Mouse (Mus musculus) hindbrain, embryonic 12.5 days (tissue): ENCODE results near the gene Sdk1. TPM values are rescaled to one million over a fixed set of nuclear protein-coding genes. Genes with fewer than 3 reads are reported as not detected.

Experiments used
- ATAC-seq: fragments of 200-750 bp; cut with Nextera tagmentation; 2 replicates; pipeline ENCODE4 v1.8.0; 2017; ENCODE audit warnings: moderate TSS enrichment; ENCODE audit not compliant: low FRiP score
- H3K27ac ChIP-seq: fragments of 300-500 bp; sonication (generic); 2 replicates; pipeline ENCODE4 v1.5.1; 2016; ENCODE audit warnings: mild to moderate bottlenecking
- H3K27me3 ChIP-seq: fragments of 300-500 bp; sonication (generic); 2 replicates; pipeline ENCODE4 v1.6.1; 2016; ENCODE audit warnings: mild to moderate bottlenecking
- H3K36me3 ChIP-seq: fragments of 300-500 bp; sonication (generic); 2 replicates; pipeline ENCODE4 v1.6.1; 2016; ENCODE audit warnings: mild to moderate bottlenecking
- H3K4me1 ChIP-seq: fragments of 300-500 bp; sonication (generic); 2 replicates; pipeline ENCODE4 v1.6.1; 2016
- H3K4me2 ChIP-seq: fragments of 300-500 bp; sonication (generic); replicated peaks from 2 replicates; pipeline ENCODE4 v1.6.1; 2016; ENCODE audit warnings: mild to moderate bottlenecking
- H3K4me3 ChIP-seq: fragments of 300-500 bp; sonication (generic); 2 replicates; pipeline ENCODE4 v1.5.1; 2016; ENCODE audit warnings: mild to moderate bottlenecking
- H3K9ac ChIP-seq: fragments of 300-500 bp; sonication (generic); 2 replicates; pipeline ENCODE4 v1.6.1; 2016; ENCODE audit warnings: mild to moderate bottlenecking, moderate library complexity
- H3K9me3 ChIP-seq: fragments of 300-500 bp; sonication (generic); replicated peaks from 2 replicates; pipeline ENCODE4 v1.6.1; 2016; ENCODE audit warnings: mild to moderate bottlenecking
- WGBS: fragments of 180-500 bp; shearing (Covaris S2); methylation state at CpG from one replicate; pipeline ENCODE4 v1.1.7; 2016; 5-methylcytosine and 5-hydroxymethylcytosine counted together
- polyA plus RNA-seq: library from polyadenylated mRNA; unstranded; fragments of >200 nt; fragmentation: Nextera tagmentation; extraction: Ambion mirVana; gene quantifications from 2 replicates; pipeline ENCODE4 v1.2.1, GENCODE M21; 2016

Gene Sdk1
- polyA plus RNA-seq, 1 experiment from 2014 or later, result 3.5 TPM

DNA sequence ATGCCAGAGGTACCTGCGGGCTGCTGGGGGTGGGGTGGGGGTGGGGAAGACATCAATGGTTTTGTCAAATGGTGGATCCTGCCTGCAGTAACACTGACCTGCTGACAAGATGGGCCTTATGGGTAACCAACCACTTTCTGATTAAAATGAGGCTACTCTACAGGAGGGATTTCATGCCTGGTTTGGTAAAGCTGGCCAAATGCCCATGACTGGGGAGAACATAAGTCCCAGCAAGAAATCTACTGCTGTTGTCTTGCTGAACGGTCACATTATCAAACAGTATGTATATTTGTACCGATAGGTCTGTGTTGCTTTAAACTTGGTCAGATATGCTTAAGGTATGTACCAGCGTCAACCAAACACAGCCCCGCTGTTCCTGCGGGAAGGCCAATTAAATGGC lies 594.3 kb downstream of the Sdk1 start:
- Histone ChIP-seq H3K9me3 (no peaks in the 10 kb centered on the region), H3K27ac (no peak overlapping the region), H3K4me3 (no peak overlapping the region), H3K4me1 (peaks cover 5% of the 10 kb centered on the region; the same call in 1 of the 2 replicates), H3K9ac (no peak overlapping the region), H3K27me3 (no peaks in the 10 kb centered on the region), H3K4me2 (no peak overlapping the region), H3K36me3 (no peaks in the 10 kb centered on the region)
- 51% methylated on average over 6 of the region's 6 CpGs for WGBS
- ATAC-seq, result no peak

DNA sequence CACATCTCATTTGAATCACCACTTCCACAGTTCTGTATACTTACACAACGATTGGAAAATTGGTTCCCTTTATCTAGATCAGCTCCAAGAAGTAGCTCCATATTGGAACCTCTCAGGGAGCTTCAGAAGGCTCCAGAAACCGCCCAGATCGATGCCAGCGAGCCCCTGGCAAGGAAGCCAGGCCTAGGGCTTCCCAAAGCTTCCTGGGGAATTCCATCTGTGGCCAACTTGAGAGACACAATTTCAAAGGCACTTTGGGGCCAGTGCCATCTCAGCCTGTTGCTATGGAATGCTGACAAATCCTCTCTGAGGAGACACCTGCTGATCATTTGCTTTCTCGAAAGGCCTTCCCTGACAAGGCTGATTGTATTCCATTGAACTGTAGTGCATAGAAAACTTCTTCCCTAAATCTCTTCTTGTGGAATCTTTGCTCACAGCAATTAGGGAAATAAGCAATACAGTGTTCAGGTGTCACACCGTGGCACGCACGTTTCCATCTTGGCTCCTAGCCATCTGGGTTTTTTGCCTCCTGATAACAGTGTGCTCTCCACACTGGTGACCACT lies 595.7 kb downstream of the Sdk1 start:
- H3K4me3 ChIP-seq, result no peak overlapping the region
- H3K4me1 ChIP-seq, result peaks cover 5% of the 10 kb centered on the region; the same call in 1 of the 2 replicates
- no peak overlapping the region for H3K27ac ChIP-seq
- H3K9me3 ChIP-seq, result no peaks in the 10 kb centered on the region
- H3K27me3 ChIP-seq, result no peaks in the 10 kb centered on the region
- H3K4me2 ChIP-seq, result no peak overlapping the region
- H3K36me3 ChIP-seq, result no peaks in the 10 kb centered on the region
- WGBS, result 59% methylated on average over 8 of the region's 8 CpGs
- H3K9ac ChIP-seq, result no peak overlapping the region
- no peak for ATAC-seq

DNA sequence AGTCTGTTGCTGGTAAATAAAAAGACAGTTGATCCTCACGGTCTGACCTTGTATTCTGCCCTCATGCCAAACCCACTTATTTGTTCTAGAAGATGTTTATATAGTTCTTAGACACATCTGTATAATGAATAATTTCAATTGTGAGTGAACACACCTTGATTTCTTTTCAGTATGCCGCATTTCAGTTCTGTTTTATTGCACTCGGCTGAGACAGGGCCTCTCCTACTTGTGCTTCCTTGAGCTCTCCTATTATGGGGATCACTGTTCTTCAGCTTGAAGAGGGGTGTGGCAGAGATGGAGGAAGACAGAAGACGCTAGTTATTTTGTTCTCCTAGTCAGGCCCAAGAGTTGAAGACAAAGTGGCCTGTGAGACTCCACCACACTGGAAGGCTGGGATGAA lies 603.4 kb downstream of the Sdk1 start:
- H3K4me3 ChIP-seq, result no peak overlapping the region
- no peaks in the 10 kb centered on the region for H3K9me3 ChIP-seq
- no peak overlapping the region for H3K27ac ChIP-seq
- ATAC-seq, result no peak
- 88% methylated on average over 4 of the region's 4 CpGs for WGBS
- H3K27me3 ChIP-seq, result no peaks in the 10 kb centered on the region
- no peak overlapping the region for H3K9ac ChIP-seq
- H3K36me3 ChIP-seq, result no peaks in the 10 kb centered on the region
- H3K4me1 ChIP-seq, result no peaks in the 10 kb centered on the region
- no peak overlapping the region for H3K4me2 ChIP-seq

DNA sequence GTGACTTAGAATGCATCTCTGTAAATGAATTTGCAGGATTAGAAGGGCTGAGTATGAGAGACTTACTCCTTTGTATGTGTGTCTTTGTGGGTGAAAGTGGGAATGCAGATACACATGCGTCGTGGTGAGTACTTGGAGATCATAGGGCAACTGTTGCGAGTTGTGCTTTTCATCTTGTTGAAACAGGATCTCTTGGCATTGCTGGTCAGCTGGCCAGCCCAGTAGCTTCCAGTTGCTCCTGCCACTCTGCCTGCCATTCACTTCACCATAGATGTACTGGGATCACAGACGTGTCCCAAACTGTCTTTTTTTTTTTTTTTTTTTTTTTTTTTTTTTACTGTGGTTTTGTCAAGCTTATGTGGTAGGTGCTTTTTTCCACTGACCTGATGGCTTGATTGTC lies 606.4 kb downstream of the Sdk1 start:
- Histone ChIP-seq H3K4me1 (peaks cover 14% of the 10 kb centered on the region), H3K27me3 (no peaks in the 10 kb centered on the region), H3K4me2 (no peak overlapping the region), H3K4me3 (no peak overlapping the region), H3K9me3 (no peaks in the 10 kb centered on the region), H3K9ac (no peak overlapping the region), H3K27ac (no peak overlapping the region), H3K36me3 (no peaks in the 10 kb centered on the region)
- ATAC-seq, result no peak
- 88% methylated on average over 4 of the region's 4 CpGs for WGBS

DNA sequence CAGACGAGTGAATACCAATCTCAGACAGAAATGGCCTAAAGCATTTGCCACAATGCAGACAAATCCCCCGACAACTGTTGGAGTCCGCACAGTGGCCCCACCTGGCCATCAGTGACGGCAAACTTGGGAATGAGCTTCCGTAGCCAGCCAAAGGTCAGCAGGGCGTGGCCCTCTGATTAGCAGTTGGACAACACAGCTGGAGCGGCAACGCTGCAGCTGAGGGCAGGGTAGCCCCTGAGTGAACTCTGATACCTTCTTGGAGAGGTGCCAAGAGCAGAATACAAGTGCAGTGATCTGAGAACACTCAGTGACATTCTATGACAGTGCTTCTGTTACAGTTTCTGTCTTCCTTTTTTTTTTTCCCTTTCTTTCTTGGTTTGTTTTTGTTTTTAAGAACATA lies 610.9 kb downstream of the Sdk1 start:
- no peak overlapping the region for H3K4me2 ChIP-seq
- H3K4me1 ChIP-seq, result peaks cover 14% of the 10 kb centered on the region
- no peak overlapping the region for H3K27ac ChIP-seq
- H3K4me3 ChIP-seq, result no peak overlapping the region
- WGBS, result 49% methylated on average over 8 of the region's 8 CpGs
- no peaks in the 10 kb centered on the region for H3K9me3 ChIP-seq
- no peaks in the 10 kb centered on the region for H3K27me3 ChIP-seq
- no peaks in the 10 kb centered on the region for H3K36me3 ChIP-seq
- ATAC-seq, result no peak
- no peak overlapping the region for H3K9ac ChIP-seq

DNA sequence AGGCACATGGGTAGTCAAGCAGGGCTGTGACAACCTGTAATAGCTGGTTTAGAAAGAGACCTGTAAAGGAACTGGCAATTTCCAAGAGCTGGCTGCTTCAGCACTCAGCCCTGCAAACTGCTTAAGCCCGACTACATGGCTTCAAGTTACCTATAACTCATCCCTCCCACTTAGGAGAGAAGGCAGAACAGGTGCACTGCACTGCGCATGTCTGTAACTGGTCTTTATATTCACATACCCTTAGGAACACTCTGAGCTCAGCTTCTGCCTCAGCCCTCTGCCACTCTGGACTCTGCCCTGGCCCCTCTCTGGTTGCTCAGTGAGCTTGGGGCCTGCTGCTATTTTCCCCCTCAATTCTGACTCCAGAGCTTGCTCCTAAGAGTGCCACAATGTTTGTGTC lies 615.2 kb downstream of the Sdk1 start:
- H3K9me3 ChIP-seq, result no peaks in the 10 kb centered on the region
- no peaks in the 10 kb centered on the region for H3K36me3 ChIP-seq
- no peak overlapping the region for H3K4me3 ChIP-seq
- WGBS, result 74% methylated on average over 2 of the region's 2 CpGs
- no peak overlapping the region for H3K9ac ChIP-seq
- no peaks in the 10 kb centered on the region for H3K27me3 ChIP-seq
- H3K27ac ChIP-seq, result no peak overlapping the region
- ATAC-seq, result no peak
- peaks cover 12% of the 10 kb centered on the region for H3K4me1 ChIP-seq
- H3K4me2 ChIP-seq, result no peak overlapping the region

DNA sequence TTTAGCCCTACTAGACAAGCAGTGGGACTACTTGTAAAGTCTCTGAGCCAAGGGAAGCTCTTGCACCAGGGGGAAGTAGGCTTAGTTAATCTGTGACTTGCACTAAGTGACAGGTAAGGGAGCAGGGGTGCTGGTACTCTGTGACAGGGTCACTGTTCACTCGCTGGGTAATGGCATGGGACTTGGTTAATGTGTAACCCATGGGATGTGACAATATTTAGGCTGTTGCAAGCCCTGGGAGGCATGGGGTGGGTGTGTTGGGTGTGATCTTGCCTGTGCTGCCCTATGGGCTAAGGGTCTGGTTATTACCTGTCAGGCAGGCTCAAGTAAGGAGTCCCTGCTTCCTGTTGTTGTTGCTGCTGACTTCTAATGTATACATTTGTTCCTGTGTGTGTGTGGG lies 616.5 kb downstream of the Sdk1 start:
- WGBS, result 53% methylated on average over 1 of the region's 1 CpGs
- no peak for ATAC-seq

DNA sequence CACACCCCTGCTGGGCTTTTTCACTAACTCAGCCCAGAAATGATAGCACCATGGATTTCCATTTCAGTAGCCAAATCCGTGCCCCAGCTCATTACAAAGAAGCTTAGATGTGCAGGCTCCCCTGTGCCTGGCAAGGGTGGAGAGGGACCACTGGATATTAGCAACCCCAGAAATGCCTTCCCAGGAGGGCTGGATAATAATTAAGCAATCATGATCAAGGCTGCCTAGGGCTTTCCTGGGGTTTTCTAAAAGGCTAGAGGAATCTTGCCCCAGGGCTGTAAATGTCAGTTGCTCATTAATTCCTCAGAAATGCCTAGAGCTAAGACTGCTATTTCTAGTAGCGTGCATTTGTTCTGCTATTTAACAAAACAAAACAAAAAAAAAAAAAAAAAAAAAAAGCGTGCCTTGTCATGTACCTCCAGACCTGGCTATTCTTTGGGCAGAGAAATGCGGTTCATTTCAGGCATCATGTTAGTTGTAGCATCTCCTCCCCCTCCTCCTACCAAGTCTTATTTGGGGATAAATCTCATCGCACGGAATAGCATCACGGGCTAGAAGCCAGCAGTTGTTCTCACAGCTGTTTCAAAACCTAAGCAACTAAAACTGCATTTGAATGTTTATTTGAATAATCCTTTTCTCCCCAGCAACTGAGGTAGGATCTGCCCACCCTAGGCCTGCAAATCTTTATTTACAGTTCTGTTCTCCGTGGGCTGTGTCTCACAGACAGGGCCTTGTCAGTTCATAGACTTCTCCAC lies 617.3 kb downstream of the Sdk1 start:
- ATAC-seq, result no peak
- no peaks in the 10 kb centered on the region for H3K4me1 ChIP-seq
- no peak overlapping the region for H3K4me3 ChIP-seq
- WGBS, result 38% methylated on average over 8 of the region's 8 CpGs
- no peak overlapping the region for H3K4me2 ChIP-seq
- no peaks in the 10 kb centered on the region for H3K9me3 ChIP-seq
- no peaks in the 10 kb centered on the region for H3K27me3 ChIP-seq
- H3K27ac ChIP-seq, result no peak overlapping the region
- no peaks in the 10 kb centered on the region for H3K36me3 ChIP-seq
- H3K9ac ChIP-seq, result no peak overlapping the region

More for the DNA sequence above, 616.5 kb downstream of the Sdk1 start:
- H3K4me3 ChIP-seq, result no peak overlapping the region
- H3K27me3 ChIP-seq, result no peaks in the 10 kb centered on the region
- H3K4me2 ChIP-seq, result no peak overlapping the region
- no peaks in the 10 kb centered on the region for H3K4me1 ChIP-seq
- no peak overlapping the region for H3K27ac ChIP-seq
- no peaks in the 10 kb centered on the region for H3K9me3 ChIP-seq
- H3K36me3 ChIP-seq, result no peaks in the 10 kb centered on the region
- no peak overlapping the region for H3K9ac ChIP-seq

DNA sequence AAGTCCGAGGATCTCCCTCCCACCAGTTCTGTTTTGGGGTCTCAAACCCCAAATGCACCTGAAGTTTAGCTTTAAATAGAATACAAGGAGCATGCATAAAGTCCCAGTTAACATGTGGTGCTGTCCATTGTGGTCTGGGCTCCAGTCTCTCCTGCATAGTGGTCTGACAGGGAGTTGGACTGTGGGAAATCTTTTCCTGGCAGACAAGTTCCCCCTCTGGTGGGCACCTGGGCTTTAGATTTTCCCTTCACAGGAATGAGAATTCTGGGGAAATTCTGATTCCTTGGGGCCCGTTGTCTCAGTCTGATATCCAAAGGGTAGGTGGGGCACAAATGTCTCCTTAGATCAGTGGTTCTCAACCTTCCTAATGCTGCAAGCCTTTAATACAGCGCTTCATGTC lies 624.8 kb downstream of the Sdk1 start:
- Histone ChIP-seq H3K36me3 (no peaks in the 10 kb centered on the region), H3K4me3 (no peak overlapping the region), H3K27ac (no peak overlapping the region), H3K4me2 (no peak overlapping the region), H3K27me3 (no peaks in the 10 kb centered on the region), H3K4me1 (no peaks in the 10 kb centered on the region), H3K9me3 (no peaks in the 10 kb centered on the region), H3K9ac (no peak overlapping the region)
- WGBS, result 83% methylated on average over 3 of the region's 3 CpGs
- no peak for ATAC-seq

DNA sequence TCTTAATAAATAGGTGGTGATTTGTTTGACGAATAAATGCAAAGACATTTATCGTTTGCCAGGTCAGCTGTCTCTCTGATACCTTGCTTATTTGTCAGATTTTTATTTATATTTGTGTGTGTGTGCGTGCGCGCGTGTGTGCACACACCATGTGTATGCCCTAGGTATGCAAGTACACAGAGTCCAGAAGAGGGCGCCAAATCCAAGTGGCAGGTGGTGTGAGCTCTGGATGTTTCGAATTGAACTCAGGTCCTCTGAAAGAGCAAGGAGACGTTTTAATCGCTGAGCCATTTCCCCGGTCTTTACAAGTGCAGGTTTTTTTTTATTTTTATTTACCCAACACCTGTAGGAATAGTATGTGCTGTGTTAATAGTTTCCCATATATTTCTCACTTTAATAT lies 632.5 kb downstream of the Sdk1 start:
- Histone ChIP-seq H3K27ac (no peak overlapping the region), H3K9me3 (no peaks in the 10 kb centered on the region), H3K9ac (no peak overlapping the region), H3K27me3 (no peaks in the 10 kb centered on the region), H3K4me1 (no peaks in the 10 kb centered on the region), H3K4me2 (no peak overlapping the region), H3K36me3 (no peaks in the 10 kb centered on the region), H3K4me3 (no peak overlapping the region)
- 95% methylated on average over 11 of the region's 11 CpGs for WGBS
- ATAC-seq, result no peak

DNA sequence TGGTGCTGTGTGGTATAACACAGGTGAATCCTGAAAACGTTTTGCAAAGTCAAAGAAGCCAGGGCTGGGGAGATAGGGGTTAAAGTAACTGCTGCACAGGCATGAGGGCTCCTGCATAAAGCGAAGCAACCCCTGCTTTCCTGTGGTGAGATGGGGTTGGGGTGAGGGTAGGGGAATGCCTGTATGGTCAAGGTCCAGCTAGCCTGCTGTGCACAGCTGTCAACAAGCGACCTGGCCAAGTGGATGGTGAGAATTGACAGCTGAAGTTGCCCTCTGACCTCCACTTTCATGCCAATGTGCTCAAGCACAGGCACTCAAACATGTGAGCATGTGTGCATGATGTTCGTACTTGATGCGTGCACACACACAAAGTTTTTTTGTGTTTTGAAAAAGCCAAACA lies 639.4 kb downstream of the Sdk1 start:
- no peaks in the 10 kb centered on the region for H3K36me3 ChIP-seq
- H3K27me3 ChIP-seq, result no peaks in the 10 kb centered on the region
- H3K27ac ChIP-seq, result no peak overlapping the region
- 52% methylated on average over 5 of the region's 5 CpGs for WGBS
- no peaks in the 10 kb centered on the region for H3K9me3 ChIP-seq
- H3K9ac ChIP-seq, result no peak overlapping the region
- H3K4me1 ChIP-seq, result 0 out of 2 replicates have a peak, but pooled peaks cover 2% of the 10 kb centered on the region
- H3K4me2 ChIP-seq, result no peak overlapping the region
- no peak for ATAC-seq
- no peak overlapping the region for H3K4me3 ChIP-seq

DNA sequence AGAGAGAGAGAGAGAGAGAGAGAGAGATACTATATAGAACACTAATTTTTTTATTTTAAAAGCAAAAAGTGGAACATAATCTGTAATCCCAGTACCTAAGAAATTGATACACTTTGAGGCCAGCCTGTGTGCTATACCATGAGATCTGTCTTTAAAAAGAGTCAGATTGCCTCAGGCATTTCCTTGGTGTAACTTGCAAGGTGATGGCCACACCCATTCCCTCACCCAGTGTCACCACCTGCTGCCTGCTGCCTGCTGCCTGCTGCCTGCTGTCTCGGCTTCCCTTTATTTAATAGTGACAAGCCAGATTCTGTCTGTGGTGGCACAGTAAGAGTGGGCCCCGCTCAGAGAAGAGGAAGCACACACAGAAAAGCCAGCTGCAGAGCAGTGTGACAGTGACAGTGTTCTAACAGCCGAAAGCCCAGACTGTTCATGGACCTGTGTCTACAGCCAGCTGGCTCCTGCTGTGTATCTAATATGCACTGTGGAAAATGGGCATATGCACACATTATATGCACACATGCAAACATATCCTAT lies 642.9 kb downstream of the Sdk1 start:
- no peaks in the 10 kb centered on the region for H3K27me3 ChIP-seq
- H3K4me2 ChIP-seq, result no peak overlapping the region
- no peak overlapping the region for H3K9ac ChIP-seq
- H3K4me3 ChIP-seq, result no peak overlapping the region
- H3K27ac ChIP-seq, result no peak overlapping the region
- no peak for ATAC-seq
- 65% methylated on average over 3 of the region's 3 CpGs for WGBS
- H3K36me3 ChIP-seq, result no peaks in the 10 kb centered on the region
- peaks cover 8% of the 10 kb centered on the region; the same call in 1 of the 2 replicates for H3K4me1 ChIP-seq
- no peaks in the 10 kb centered on the region for H3K9me3 ChIP-seq

DNA sequence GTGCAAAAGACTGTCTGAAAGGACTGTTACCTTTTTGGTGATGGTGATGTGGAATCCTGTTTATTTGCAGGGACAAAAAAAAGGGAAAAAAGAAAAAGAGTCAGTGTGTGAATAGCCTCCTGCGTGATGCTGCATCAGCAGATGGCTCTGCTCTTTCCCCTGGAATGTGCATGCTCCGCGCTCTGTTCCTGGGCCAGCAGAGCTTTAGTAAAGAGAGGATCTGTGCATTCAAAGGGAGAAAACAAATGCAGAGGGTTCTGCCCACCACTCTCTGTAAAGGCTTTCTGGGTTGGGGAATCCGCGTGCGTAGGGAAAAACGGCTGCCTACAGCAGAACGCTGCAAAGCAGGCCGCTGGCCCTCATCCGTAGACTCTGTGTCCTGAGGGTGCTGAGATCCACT lies 644.7 kb downstream of the Sdk1 start:
- no peaks in the 10 kb centered on the region for H3K9me3 ChIP-seq
- peaks cover 16% of the 10 kb centered on the region for H3K4me1 ChIP-seq
- H3K4me2 ChIP-seq, result no peak overlapping the region
- WGBS, result 62% methylated on average over 10 of the region's 10 CpGs
- no peak for ATAC-seq
- H3K27ac ChIP-seq, result peak overlapping the region; percentile 3; the same call in 1 of the 2 replicates
- no peak overlapping the region for H3K4me3 ChIP-seq
- H3K27me3 ChIP-seq, result no peaks in the 10 kb centered on the region
- H3K36me3 ChIP-seq, result no peaks in the 10 kb centered on the region
- no peak overlapping the region for H3K9ac ChIP-seq
